Mouse (Mus musculus) cerebellum, adult 8-10 months (tissue): Measurements from ENCODE around the gene Gramd4.
A peak's percentile ranks its signal among the peaks of the same experiment; 100 is the strongest.

ENCODE experiments used
- DNase-seq: peaks from one replicate; pipeline ENCODE4 v3.0.0; 2022

Gramd4 gene

DNA sequence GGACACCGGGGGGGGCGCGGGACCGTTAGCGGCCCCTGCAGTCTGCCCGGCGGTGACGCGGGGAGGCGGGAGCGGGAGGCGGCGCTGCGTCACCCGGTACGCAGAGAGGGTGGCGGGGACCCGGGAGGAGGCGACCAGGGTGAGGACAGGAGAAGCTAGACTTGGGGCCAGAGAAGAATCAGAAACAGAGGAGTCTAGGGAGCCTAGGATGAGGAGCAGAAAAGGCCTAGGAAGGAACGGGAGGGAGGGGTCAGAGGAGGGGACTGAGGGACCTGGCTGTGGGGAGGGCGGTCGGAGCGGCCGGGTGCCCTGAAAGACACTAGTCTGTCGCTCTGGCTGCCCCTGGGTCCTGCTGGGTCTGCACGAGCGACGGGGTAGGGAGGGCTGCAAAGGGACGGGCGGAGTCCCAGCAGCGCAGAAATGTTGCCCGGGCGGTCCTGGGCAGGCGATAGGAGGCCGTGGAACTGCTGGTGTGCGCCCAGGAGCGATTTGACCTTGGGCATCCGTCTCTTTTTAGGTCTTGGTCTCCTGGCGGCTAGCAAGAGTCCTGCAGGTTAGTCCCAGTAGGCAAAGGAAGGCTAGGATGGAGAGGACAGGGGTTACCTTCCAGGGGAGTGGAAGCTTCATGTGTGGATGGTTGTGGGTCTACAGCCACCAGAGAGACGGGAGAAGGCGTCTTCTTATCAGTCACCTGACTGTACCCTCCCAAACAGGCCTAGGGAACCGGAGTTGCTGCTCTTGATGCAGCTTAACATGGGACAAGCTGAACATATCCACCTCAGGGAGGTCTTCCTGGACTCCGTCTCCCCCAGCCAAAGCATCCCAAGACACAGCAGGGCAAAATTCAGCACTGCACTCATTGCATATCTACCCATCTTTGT lies 128.4 kb downstream of the Gramd4 start, which contains the start of gene Cerk:
Gene Cerk (minus strand): TSS at position 453 of the 881 bp plus-strand sequence.
- DNase-seq = peak; percentile 86

GRCm38 (mm10) chr15:86186686-86187085 lies 129.2 kb downstream of the Gramd4 start:
- peak; percentile 49 for DNase-seq
